Mouse (Mus musculus) forebrain, embryonic 12.5 days (tissue): Measurements from ENCODE around the gene Il6. TPM values are rescaled to one million over a fixed set of nuclear protein-coding genes. Genes with fewer than 3 reads are reported as not detected.
"Not testable (repeated sequence)": the region's sequence is repeated elsewhere in the genome, so short reads cannot be mapped to it uniquely, and the experiment has no call there.

Experiments
- ATAC-seq: fragments of 200-750 bp; cut with Nextera tagmentation; 2 replicates; pipeline ENCODE4 v1.8.0; 2017; ENCODE audit warnings: moderate TSS enrichment; ENCODE audit not compliant: low FRiP score
- H3K27ac ChIP-seq: fragments of 300-500 bp; sonication (generic); 2 replicates; pipeline ENCODE4 v1.5.1; 2016; ENCODE audit warnings: mild to moderate bottlenecking
- H3K27me3 ChIP-seq: fragments of 300-500 bp; sonication (generic); 2 replicates; pipeline ENCODE4 v1.6.1; 2016; ENCODE audit warnings: mild to moderate bottlenecking
- H3K36me3 ChIP-seq: fragments of 300-500 bp; sonication (generic); replicated peaks from 2 replicates; pipeline ENCODE4 v1.6.1; 2016; ENCODE audit warnings: mild to moderate bottlenecking
- H3K4me1 ChIP-seq: fragments of 300-500 bp; sonication (generic); 2 replicates; pipeline ENCODE4 v1.6.1; 2016
- H3K4me2 ChIP-seq: fragments of 300-500 bp; sonication (generic); 2 replicates; pipeline ENCODE4 v1.6.1; 2016; ENCODE audit warnings: mild to moderate bottlenecking, moderate library complexity
- H3K4me3 ChIP-seq: fragments of 300-500 bp; sonication (generic); replicated peaks from 2 replicates; pipeline ENCODE4 v1.5.1; 2016; ENCODE audit warnings: mild to moderate bottlenecking
- H3K9ac ChIP-seq: fragments of 300-500 bp; sonication (generic); 2 replicates; pipeline ENCODE4 v1.6.1; 2016; ENCODE audit warnings: mild to moderate bottlenecking
- H3K9me3 ChIP-seq: fragments of 300-500 bp; sonication (generic); 2 replicates; pipeline ENCODE4 v1.6.1; 2016
- WGBS: fragments of 180-500 bp; shearing (Covaris S2); methylation state at CpG from one replicate; pipeline ENCODE4 v1.1.7; 2016; 5-methylcytosine and 5-hydroxymethylcytosine counted together
- polyA plus RNA-seq: library from polyadenylated mRNA; unstranded; fragments of >200 nt; fragmentation: Nextera tagmentation; extraction: Ambion mirVana; gene quantifications from 2 replicates; pipeline ENCODE4 v1.2.1, GENCODE M21; 2016

Il6 gene
- polyA plus RNA-seq, result 0.13 TPM in 1 of 2 replicates, not detected in the other

GRCm38 (mm10) chr5:30012726-30013503 lies at the start of gene Il6:
Gene Il6, plus strand, starts transcription at chr5:30013114.
- WGBS, result 66% methylated on average over 16 of the region's 16 CpGs
- no peak within 1 kb of the TSS for H3K9ac ChIP-seq
- H3K4me1 ChIP-seq, result no peaks in the 10 kb centered on the region
- ATAC-seq, result no peak
- H3K36me3 ChIP-seq, result no peaks in the 10 kb centered on the region
- no peak within 1 kb of the TSS for H3K4me2 ChIP-seq
- no peak within 1 kb of the TSS for H3K27ac ChIP-seq
- no peak within 1 kb of the TSS for H3K4me3 ChIP-seq
- H3K27me3 ChIP-seq, result no peaks in the 10 kb centered on the region
- H3K9me3 ChIP-seq, result no peaks in the 10 kb centered on the region

- 92% methylated on average over 1 of the region's 1 CpGs for WGBS
- H3K36me3 ChIP-seq, result no peaks in the 10 kb centered on the region
- H3K4me2 ChIP-seq, result no peak overlapping the region
- H3K4me3 ChIP-seq, result no peak overlapping the region
- no peak overlapping the region for H3K9ac ChIP-seq
- no peaks in the 10 kb centered on the region for H3K4me1 ChIP-seq
- no peaks in the 10 kb centered on the region for H3K27me3 ChIP-seq
- H3K9me3 ChIP-seq, result no peaks in the 10 kb centered on the region
- no peak overlapping the region for H3K27ac ChIP-seq
- no peak for ATAC-seq
Observed at GRCm38 (mm10) chr5:29963488-29963887, 49.4 kb upstream of the Il6 start.

DNA sequence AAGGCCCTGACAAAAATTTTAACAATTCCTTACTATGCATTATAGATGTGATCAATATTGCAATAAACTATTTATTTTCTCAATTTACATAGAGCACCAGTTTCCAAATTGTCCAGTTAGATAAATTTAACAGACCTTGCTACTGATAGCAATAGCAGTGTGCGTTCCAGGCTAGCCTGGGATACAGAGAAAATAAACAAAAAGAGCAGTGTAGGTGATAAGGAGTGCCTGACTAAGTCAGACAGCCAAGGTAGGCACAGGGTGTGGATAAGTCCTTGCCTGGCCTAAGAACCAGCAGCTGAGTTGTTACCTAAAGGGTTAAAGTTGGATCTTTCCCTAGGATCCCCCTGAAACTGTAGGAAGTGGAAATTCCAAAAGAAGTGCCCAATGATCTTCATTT lies 42.7 kb upstream of the Il6 start:
- H3K4me3 ChIP-seq, result no peak overlapping the region
- H3K4me1 ChIP-seq, result no peaks in the 10 kb centered on the region
- no peaks in the 10 kb centered on the region for H3K9me3 ChIP-seq
- H3K27me3 ChIP-seq, result no peaks in the 10 kb centered on the region
- WGBS, result 87% methylated on average over 1 of the region's 1 CpGs
- no peak overlapping the region for H3K27ac ChIP-seq
- no peak overlapping the region for H3K9ac ChIP-seq
- ATAC-seq, result no peak
- no peak overlapping the region for H3K4me2 ChIP-seq
- no peaks in the 10 kb centered on the region for H3K36me3 ChIP-seq

- no peak for ATAC-seq
- H3K4me3 ChIP-seq, result no peak overlapping the region
- 90% methylated on average over 5 of the region's 5 CpGs for WGBS
Observed at GRCm38 (mm10) chr5:29972796-29973195, 40.1 kb upstream of the Il6 start.

DNA sequence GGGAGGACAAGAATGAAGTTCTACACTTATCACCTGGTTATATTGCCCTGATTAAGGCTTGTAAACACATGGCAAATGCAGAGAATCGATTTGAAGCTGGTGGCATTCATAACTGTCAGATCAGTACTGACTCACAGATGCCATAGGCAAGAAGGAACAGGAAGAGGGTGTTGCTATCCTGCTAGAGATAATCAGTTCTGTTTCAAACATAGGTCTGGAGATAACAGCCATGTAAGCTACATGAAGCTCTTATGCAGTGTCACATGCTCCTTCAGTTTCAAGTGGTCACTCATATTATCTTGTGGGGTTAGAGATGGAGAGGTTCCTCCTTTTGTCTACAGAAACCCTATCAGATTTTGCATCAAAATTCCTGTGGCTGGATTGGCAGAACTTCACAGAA lies 39.4 kb upstream of the Il6 start:
- no peak overlapping the region for H3K27ac ChIP-seq
- no peak overlapping the region for H3K4me3 ChIP-seq
- ATAC-seq, result no peak
- H3K9ac ChIP-seq, result no peak overlapping the region
- H3K36me3 ChIP-seq, result no peaks in the 10 kb centered on the region
- H3K27me3 ChIP-seq, result no peaks in the 10 kb centered on the region
- 79% methylated on average over 1 of the region's 1 CpGs for WGBS
- no peaks in the 10 kb centered on the region for H3K9me3 ChIP-seq
- no peaks in the 10 kb centered on the region for H3K4me1 ChIP-seq
- no peak overlapping the region for H3K4me2 ChIP-seq

More at GRCm38 (mm10) chr5:29972796-29973195, 40.1 kb upstream of the Il6 start:
- Histone ChIP-seq H3K9ac (no peak overlapping the region), H3K27ac (no peak overlapping the region), H3K27me3 (no peaks in the 10 kb centered on the region), H3K9me3 (no peaks in the 10 kb centered on the region), H3K36me3 (no peaks in the 10 kb centered on the region), H3K4me2 (no peak overlapping the region), H3K4me1 (no peaks in the 10 kb centered on the region)

DNA sequence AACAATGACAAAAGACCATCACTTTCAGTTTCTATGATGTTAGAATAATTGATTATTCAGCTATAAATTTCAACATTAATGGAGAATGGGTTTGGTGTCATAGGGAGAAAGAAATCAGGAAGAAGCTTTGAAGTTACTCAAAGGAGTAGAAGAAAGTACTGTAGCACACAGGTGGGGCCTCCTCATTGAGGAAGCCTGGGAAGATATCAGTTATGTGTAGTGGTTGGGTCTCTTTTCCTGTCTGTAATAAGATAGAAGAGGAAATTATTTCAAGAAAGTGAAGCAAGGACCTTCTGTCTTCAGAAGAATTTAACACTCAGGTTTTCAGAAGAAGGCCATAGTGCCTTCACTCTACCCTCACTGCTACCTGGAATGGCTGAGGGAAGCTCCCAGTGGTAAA lies 38.8 kb upstream of the Il6 start:
- H3K27ac ChIP-seq, result no peak overlapping the region
- H3K9me3 ChIP-seq, result no peaks in the 10 kb centered on the region
- no peak overlapping the region for H3K4me3 ChIP-seq
- H3K9ac ChIP-seq, result no peak overlapping the region
- no peaks in the 10 kb centered on the region for H3K27me3 ChIP-seq
- no peaks in the 10 kb centered on the region for H3K4me1 ChIP-seq
- no peak overlapping the region for H3K4me2 ChIP-seq
- ATAC-seq, result no peak
- H3K36me3 ChIP-seq, result no peaks in the 10 kb centered on the region

GRCm38 (mm10) chr5:29993583-29993982 lies 19.3 kb upstream of the Il6 start:
- ATAC-seq, result no peak
- no peak overlapping the region for H3K27ac ChIP-seq
- H3K9me3 ChIP-seq, result no peaks in the 10 kb centered on the region
- no peaks in the 10 kb centered on the region for H3K4me1 ChIP-seq
- no peak overlapping the region for H3K4me2 ChIP-seq
- no peak overlapping the region for H3K4me3 ChIP-seq
- H3K36me3 ChIP-seq, result no peaks in the 10 kb centered on the region
- WGBS, result 88% methylated on average over 1 of the region's 1 CpGs
- H3K27me3 ChIP-seq, result no peaks in the 10 kb centered on the region
- no peak overlapping the region for H3K9ac ChIP-seq

DNA sequence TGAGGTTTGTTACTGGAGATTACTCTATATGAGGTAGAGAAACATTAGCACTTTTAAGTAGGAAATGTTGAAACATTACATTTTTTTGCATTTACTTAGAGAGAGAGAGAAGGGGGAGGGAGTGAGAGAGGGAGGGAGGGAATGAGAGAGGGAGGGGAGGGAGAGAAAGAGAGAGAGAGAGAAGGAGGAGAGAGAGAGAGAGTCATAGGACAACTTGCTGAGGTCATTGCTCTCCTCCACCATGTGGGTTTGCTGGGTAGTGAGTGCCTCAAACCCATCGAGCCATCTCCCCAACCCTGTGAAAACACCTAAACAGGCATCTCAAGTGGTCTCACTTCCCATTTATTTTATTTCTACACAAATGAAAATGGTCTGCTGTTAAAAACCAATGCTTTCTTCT lies 18.6 kb upstream of the Il6 start:
- Histone ChIP-seq H3K9me3 (no peaks in the 10 kb centered on the region), H3K27me3 (no peaks in the 10 kb centered on the region), H3K4me2 (no peak overlapping the region), H3K36me3 (no peaks in the 10 kb centered on the region), H3K27ac (no peak overlapping the region), H3K9ac (no peak overlapping the region), H3K4me3 (no peak overlapping the region), H3K4me1 (no peaks in the 10 kb centered on the region)
- 92% methylated on average over 1 of the region's 1 CpGs for WGBS
- no peak for ATAC-seq

- Histone ChIP-seq H3K9ac (no peak overlapping the region), H3K27ac (no peak overlapping the region), H3K27me3 (no peaks in the 10 kb centered on the region), H3K4me1 (no peaks in the 10 kb centered on the region), H3K4me3 (no peak overlapping the region), H3K9me3 (no peaks in the 10 kb centered on the region), H3K36me3 (no peaks in the 10 kb centered on the region), H3K4me2 (no peak overlapping the region)
- WGBS, result 88% methylated on average over 1 of the region's 1 CpGs
- no peak for ATAC-seq
Observed at GRCm38 (mm10) chr5:29997351-29997750, 15.6 kb upstream of the Il6 start.

GRCm38 (mm10) chr5:30000921-30001320 lies 12.0 kb upstream of the Il6 start:
- H3K27ac ChIP-seq, result no peak overlapping the region
- no peaks in the 10 kb centered on the region for H3K4me1 ChIP-seq
- no peak overlapping the region for H3K9ac ChIP-seq
- H3K4me3 ChIP-seq, result no peak overlapping the region
- no peak overlapping the region for H3K4me2 ChIP-seq
- no peak for ATAC-seq
- WGBS, result 88% methylated on average over 3 of the region's 3 CpGs
- no peaks in the 10 kb centered on the region for H3K36me3 ChIP-seq
- H3K27me3 ChIP-seq, result no peaks in the 10 kb centered on the region
- H3K9me3 ChIP-seq, result no peaks in the 10 kb centered on the region

- WGBS, result 60% methylated on average over 2 of the region's 2 CpGs
- Histone ChIP-seq H3K9ac (no peak overlapping the region), H3K27me3 (no peaks in the 10 kb centered on the region), H3K36me3 (no peaks in the 10 kb centered on the region), H3K9me3 (no peaks in the 10 kb centered on the region), H3K4me3 (no peak overlapping the region), H3K4me1 (no peaks in the 10 kb centered on the region), H3K27ac (no peak overlapping the region), H3K4me2 (no peak overlapping the region)
- no peak for ATAC-seq
Observed at GRCm38 (mm10) chr5:30014580-30014979, 1.7 kb downstream of the Il6 start.

GRCm38 (mm10) chr5:30035862-30036261 lies 22.9 kb downstream of the Il6 start:
- H3K27me3 ChIP-seq, ATAC-seq, H3K36me3 ChIP-seq, H3K9ac ChIP-seq, H3K4me1 ChIP-seq, H3K4me3 ChIP-seq, H3K27ac ChIP-seq, H3K4me2 ChIP-seq, H3K9me3 ChIP-seq: not testable (repeated sequence)
- 90% methylated on average over 4 of the region's 4 CpGs for WGBS

GRCm38 (mm10) chr5:30037111-30037510 lies 24.2 kb downstream of the Il6 start:
- H3K4me1 ChIP-seq, H3K4me3 ChIP-seq, H3K36me3 ChIP-seq, H3K27ac ChIP-seq, H3K9ac ChIP-seq, H3K9me3 ChIP-seq, H3K4me2 ChIP-seq, ATAC-seq, H3K27me3 ChIP-seq: not testable (repeated sequence)
- WGBS, result 93% methylated on average over 2 of the region's 2 CpGs
